Mouse (Mus musculus) CD4-positive, CD25-positive, alpha-beta regulatory T cell, adult 9 weeks (primary cell): Measurements from ENCODE around the gene Lce1e. TPM values are rescaled to one million over a fixed set of nuclear protein-coding genes. Genes with fewer than 3 reads are reported as not detected.

ENCODE experiments used
- polyA plus RNA-seq: library from polyadenylated mRNA; unstranded; fragments of 100-300 nt; shearing (Covaris generic); gene quantifications from one replicate; pipeline ENCODE4 v1.2.1, GENCODE M21; 2017

Gene Lce1e
- polyA plus RNA-seq = not detected

DNA sequence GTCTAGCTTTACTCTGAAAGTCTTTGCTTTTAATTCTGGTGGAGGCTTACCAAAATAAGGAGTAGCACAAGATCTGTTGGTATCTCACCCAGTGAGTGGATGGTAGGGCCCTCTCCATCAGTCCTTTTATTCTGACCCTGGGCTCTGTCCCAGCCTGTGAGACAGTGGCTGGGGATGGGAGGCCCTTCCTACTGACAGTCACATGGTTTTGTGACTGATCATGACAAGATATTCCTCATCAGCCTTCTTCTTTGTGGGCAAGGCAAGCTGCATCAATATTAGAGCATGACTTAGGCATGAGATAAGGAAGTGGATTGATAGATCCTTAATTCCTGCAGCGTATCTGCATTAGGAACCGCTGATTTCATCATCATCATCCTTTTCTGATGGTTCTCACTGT is at the start of gene Lce1e:
Gene Lce1e (minus strand): TSS at position 101 of the 400 bp plus-strand sequence.

GRCm38 (mm10) chr3:92752238-92752637 is 43.4 kb upstream of the Lce1e start, which contains the start of gene Lce1g:
TSS of gene Lce1g (minus strand) at chr3:92752338.

DNA sequence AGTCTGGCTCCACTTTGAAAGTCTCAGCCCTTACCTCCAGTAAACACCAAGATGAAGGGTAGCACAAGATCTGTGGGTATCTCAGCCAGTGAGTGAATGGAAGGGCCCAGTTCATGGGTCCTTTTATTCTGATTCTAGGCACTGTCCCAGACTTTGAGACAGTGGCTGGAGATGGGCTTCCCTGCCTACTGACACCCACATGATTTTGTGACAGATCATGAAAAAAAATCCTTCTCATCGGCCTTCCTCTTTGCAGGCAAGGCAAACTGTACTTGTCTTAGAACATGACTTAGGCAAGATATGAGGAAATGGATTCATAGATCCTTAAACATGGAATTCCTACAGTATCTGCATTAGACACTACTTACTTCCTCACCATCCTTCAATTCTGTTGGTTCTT is 30.1 kb upstream of the Lce1e start, which contains the start of gene Gm38119:
Gene Gm38119 (minus strand): TSS at position 101 of the 400 bp plus-strand sequence.

DNA sequence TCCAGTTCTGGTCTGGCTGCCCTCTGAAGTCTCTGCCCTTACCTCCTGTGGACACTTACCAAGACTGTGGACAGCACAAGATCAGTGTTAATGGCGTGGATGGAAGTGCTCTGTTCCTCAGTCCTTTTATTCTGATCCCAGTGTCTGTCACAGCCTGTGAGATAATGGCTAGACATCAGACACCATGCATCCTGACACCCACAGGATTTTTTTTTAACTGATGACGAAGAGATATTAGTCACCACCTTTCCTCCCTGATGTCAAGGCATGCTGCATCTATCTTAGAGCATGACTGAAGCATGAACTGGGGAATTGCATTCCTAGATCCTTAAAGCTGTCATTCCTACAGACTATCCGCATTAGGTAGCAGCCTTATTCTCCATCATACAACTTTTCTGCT is 11.4 kb upstream of the Lce1e start, which contains the start of gene Lce1f:
Gene Lce1f (minus strand): TSS at position 101 of the 400 bp plus-strand sequence.

GRCm38 (mm10) chr3:92687110-92687509 is 21.8 kb downstream of the Lce1e start, which contains the start of gene Lce1d:
TSS of gene Lce1d (minus strand) at chr3:92687210.

DNA sequence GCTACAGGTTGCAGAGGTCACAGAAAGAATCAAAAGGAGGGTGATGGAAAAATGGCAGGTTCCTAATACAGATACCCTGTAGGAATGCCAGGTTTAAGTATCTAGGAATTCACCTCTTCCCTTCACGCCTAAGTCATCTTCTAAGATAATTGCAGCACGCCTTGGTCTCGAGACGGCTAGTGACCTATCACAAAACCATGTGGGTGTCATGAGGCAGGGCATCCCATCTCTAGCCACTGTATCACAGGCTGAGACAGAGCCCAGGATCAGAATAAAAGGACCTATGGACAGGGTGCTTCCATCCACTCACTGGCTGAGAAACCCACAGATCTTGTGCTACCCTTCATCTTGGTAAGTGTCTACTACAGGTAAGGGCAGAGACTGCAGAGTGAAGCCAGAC is 29.9 kb downstream of the Lce1e start, which contains the start of gene Lce1c:
Gene Lce1c (plus strand): TSS at position 301 of the 400 bp plus-strand sequence.

DNA sequence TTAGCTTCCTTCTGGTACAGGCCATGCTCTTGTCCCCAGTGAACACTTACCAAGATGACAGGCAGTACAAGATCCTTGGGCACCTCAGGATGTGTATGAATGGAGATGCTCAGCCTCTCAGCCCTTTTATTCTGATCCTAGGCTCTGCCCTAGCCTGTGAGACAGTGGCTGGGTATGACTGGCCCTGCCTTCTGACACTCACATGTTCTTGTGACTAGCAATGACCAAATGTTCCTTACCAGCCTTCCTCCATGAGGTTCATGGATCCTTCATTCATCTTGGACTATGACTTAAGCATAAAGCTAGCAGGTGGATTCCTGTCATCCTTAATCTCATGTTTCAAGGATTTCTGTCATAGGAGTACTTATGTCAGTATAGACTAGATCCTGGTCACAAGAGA is 38.7 kb downstream of the Lce1e start, which contains the start of gene Lce1a2:
Gene Lce1a2 (minus strand): TSS at position 101 of the 400 bp plus-strand sequence.

Other genes with a start within 250 kb of the Lce1e start
- not detected for gene Sprr1a, start 223.2 kb downstream of the Lce1e start, polyA plus RNA-seq
- gene Sprr4, start 208.6 kb downstream of the Lce1e start, polyA plus RNA-seq = not detected
- gene 2310046K23Rik, start 174.6 kb downstream of the Lce1e start, polyA plus RNA-seq = not detected
- not detected for gene Ivl, start 135.3 kb downstream of the Lce1e start, polyA plus RNA-seq
- gene Smcp, start 120.1 kb downstream of the Lce1e start, polyA plus RNA-seq = not detected
- gene 2210017I01Rik, start 101.6 kb downstream of the Lce1e start, polyA plus RNA-seq = not detected
- not detected for gene Lce6a, start 87.4 kb downstream of the Lce1e start, polyA plus RNA-seq
- gene Lce1a1, start 60.8 kb downstream of the Lce1e start, polyA plus RNA-seq = not detected
- not detected for gene Lce1b, start 52.1 kb downstream of the Lce1e start, polyA plus RNA-seq
- not detected for gene Lce1a2, start 38.8 kb downstream of the Lce1e start, polyA plus RNA-seq
- gene Lce1c, start 29.8 kb downstream of the Lce1e start, polyA plus RNA-seq = not detected
- gene Lce1d, start 21.9 kb downstream of the Lce1e start, polyA plus RNA-seq = not detected
- gene Lce1f, start 11.3 kb upstream of the Lce1e start, polyA plus RNA-seq = not detected
- not detected for gene Gm38119, start 30.0 kb upstream of the Lce1e start, polyA plus RNA-seq
- gene Lce1g, start 43.3 kb upstream of the Lce1e start, polyA plus RNA-seq = not detected
- not detected for gene Lce1h, start 56.0 kb upstream of the Lce1e start, polyA plus RNA-seq
- gene Lce1i, start 69.8 kb upstream of the Lce1e start, polyA plus RNA-seq = not detected
- gene Lce1j, start 81.4 kb upstream of the Lce1e start, polyA plus RNA-seq = not detected
- not detected for gene Lce1k, start 98.8 kb upstream of the Lce1e start, polyA plus RNA-seq
- gene Kprp, start 118.2 kb upstream of the Lce1e start, polyA plus RNA-seq = not detected
- gene Lce1l, start 142.2 kb upstream of the Lce1e start, polyA plus RNA-seq = not detected
- gene 2310050C09Rik, start 161.1 kb upstream of the Lce1e start, polyA plus RNA-seq = not detected
- not detected for gene Lce3a, start 217.2 kb upstream of the Lce1e start, polyA plus RNA-seq
- not detected for gene Lce3b, start 223.9 kb upstream of the Lce1e start, polyA plus RNA-seq
- gene Lce3c, start 235.4 kb upstream of the Lce1e start, polyA plus RNA-seq = not detected
- gene Lce3d, start 248.3 kb upstream of the Lce1e start, polyA plus RNA-seq = not detected